Mouse (Mus musculus) kidney, postnatal 0 days (tissue): ENCODE measurements at regions not wholly inside any gene's neighbourhood (a gene's known extent, or its start where the extent isn't known, plus 50 kb on each side); places are given as distances from the start of the nearest gene placed in this dataset.

Experiments
- ATAC-seq: fragments of 200-750 bp; cut with Nextera tagmentation; replicated peaks from 2 replicates; pipeline ENCODE4 v1.8.0; 2017; ENCODE audit warnings: low read depth, moderate number of reproducible peaks, moderate TSS enrichment, moderate library complexity; ENCODE audit not compliant: low FRiP score
- DNase-seq: peaks from one replicate; pipeline ENCODE4 v3.0.0-alpha.2; 2016; ENCODE audit warnings: low spot score
- H3K27ac ChIP-seq: fragments of 300-500 bp; sonication (generic); 2 replicates; pipeline ENCODE4 v1.5.1; 2014; ENCODE audit warnings: mild to moderate bottlenecking
- H3K27me3 ChIP-seq: fragments of 300-500 bp; sonication (generic); 2 replicates; pipeline ENCODE4 v1.6.1; 2014; ENCODE audit warnings: low read length, mixed read lengths; ENCODE audit not compliant: insufficient read depth
- H3K36me3 ChIP-seq: fragments of 300-500 bp; sonication (generic); 2 replicates; pipeline ENCODE4 v1.6.1; 2014; ENCODE audit warnings: low read length, mixed read lengths; ENCODE audit not compliant: insufficient read depth
- H3K4me1 ChIP-seq: fragments of 300-500 bp; sonication (generic); replicated peaks from 2 replicates; pipeline ENCODE4 v1.6.1; 2014; ENCODE audit warnings: antibody characterized with exemption, low read length, mixed read lengths; ENCODE audit not compliant: insufficient read depth
- H3K4me2 ChIP-seq: fragments of 300-500 bp; sonication (generic); 2 replicates; pipeline ENCODE4 v1.6.1; 2014; ENCODE audit warnings: mild to moderate bottlenecking, low read length, moderate library complexity, mixed read lengths
- H3K4me3 ChIP-seq: fragments of 300-500 bp; sonication (generic); replicated peaks from 2 replicates; pipeline ENCODE4 v1.5.1; 2014; ENCODE audit warnings: low read depth, low read length
- H3K9ac ChIP-seq: fragments of 300-500 bp; sonication (generic); 2 replicates; pipeline ENCODE4 v1.6.1; 2014; ENCODE audit warnings: low read depth, low read length
- H3K9me3 ChIP-seq: fragments of 300-500 bp; sonication (generic); replicated peaks from 2 replicates; pipeline ENCODE4 v1.6.1; 2016; ENCODE audit warnings: low read length, inconsistent platforms, mixed read lengths
- CTCF ChIP-seq: IDR thresholded peaks from 2 replicates; pipeline ENCODE4 v1.5.1; 2016; ENCODE audit warnings: antibody characterized with exemption, low read depth, mild to moderate bottlenecking, moderate library complexity
- WGBS: fragments of 180-500 bp; shearing (Covaris S2); extraction: QIAGEN DNeasy Blood & Tissue Kit; methylation state at CpG from one replicate; pipeline ENCODE4 v1.1.7; 2014; 5-methylcytosine and 5-hydroxymethylcytosine counted together

DNA sequence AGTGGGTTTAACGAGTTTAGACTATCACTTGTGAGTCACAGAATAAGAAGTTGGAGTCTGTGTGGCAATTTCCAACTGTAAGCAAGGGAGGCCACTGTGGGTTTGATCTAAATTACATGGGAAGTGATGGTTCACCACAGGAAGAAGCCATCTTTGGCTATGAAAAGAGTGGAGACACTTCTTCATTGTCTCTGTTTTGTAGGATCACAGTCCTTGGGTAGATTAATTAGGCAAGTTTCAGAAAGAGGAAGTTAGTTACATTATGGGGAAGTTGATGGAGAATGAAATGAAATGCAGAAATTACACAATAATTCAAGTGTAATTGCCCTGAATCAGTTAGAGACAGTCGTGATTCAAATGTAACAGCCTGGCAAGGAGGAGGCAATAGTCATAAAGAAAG, 160.3 kb upstream of the Tbc1d2b start:
- DNase-seq (no peak), ATAC-seq (no peak)
- Histone ChIP-seq H3K4me3 (no peak overlapping the region), H3K36me3 (no peaks in the 10 kb centered on the region), H3K27me3 (no peaks in the 10 kb centered on the region), H3K4me2 (no peak overlapping the region), H3K4me1 (no peaks in the 10 kb centered on the region), H3K27ac (no peak overlapping the region), H3K9me3 (no peaks in the 10 kb centered on the region), H3K9ac (no peak overlapping the region)
- WGBS, result 72% methylated on average over 2 of the region's 2 CpGs
- TF ChIP-seq CTCF, result no peak

DNA sequence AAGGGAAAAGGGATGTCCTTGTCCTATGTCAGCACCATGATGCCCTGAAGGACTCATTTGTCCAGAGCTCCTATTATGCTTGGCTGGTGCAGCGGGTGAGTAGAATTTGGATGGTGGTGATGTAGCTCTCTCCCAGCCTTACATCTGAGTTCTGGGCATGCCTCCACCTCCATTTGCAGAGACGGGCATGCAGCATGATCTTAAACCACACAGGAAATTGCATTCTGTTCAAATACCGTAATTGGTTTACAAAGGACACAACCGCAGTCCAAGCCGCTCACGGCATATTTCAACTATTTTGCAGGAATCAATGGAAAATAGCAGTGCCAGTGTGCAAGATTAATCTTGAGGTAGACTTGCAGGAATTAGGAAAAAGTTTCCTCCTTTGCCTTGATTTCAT, 151.1 kb upstream of the Tbc1d2b start:
- no peak for DNase-seq
- no peak overlapping the region for H3K4me3 ChIP-seq
- no peak overlapping the region for H3K9ac ChIP-seq
- 91% methylated on average over 6 of the region's 6 CpGs for WGBS
- H3K27ac ChIP-seq, result no peak overlapping the region
- no peaks in the 10 kb centered on the region for H3K9me3 ChIP-seq
- H3K36me3 ChIP-seq, result no peaks in the 10 kb centered on the region
- no peak for ATAC-seq
- no peaks in the 10 kb centered on the region for H3K27me3 ChIP-seq
- TF ChIP-seq CTCF, result no peak
- no peak overlapping the region for H3K4me2 ChIP-seq
- H3K4me1 ChIP-seq, result no peaks in the 10 kb centered on the region

DNA sequence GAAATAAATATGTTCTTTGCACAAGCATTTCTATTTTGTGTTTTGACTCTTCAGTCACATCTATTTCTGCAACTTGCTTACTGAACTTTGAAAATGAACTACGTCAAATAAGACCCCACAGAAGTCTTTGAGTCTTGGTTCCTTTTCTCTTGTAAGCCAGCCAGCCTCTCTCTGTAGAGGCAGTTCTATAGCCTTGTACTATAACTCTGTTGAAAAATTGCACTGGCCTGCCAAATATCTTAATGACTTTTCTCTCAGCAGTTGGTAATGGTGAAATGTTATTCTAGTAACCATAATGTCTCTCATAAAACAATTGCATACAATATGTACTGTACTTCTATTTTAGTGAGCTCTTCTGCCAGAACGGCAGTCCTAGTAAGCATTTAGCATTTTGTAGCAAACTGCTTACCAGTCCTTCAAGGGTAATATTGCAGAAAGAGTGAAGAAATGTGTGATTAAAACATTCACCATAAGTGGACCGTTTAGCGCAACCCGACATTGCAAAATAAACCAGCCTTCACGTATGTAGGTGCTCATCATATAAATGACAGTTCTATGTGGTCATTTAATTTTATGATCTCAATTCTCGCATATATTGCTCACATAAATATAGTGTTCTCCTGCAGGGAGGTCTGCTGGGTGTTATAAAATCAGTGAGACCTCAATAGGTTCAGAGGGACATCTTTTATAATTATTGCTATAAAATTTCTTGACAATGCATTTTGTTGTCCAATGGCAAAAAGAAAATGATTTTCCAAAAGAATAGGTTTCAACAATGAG, 149.3 kb upstream of the Tbc1d2b start:
- no peak overlapping the region for H3K27ac ChIP-seq
- H3K4me1 ChIP-seq, result no peaks in the 10 kb centered on the region
- no peak for DNase-seq
- ATAC-seq, result no peak
- no peak overlapping the region for H3K4me2 ChIP-seq
- H3K9me3 ChIP-seq, result no peaks in the 10 kb centered on the region
- H3K9ac ChIP-seq, result no peak overlapping the region
- H3K4me3 ChIP-seq, result no peak overlapping the region
- TF ChIP-seq CTCF, result no peak
- H3K36me3 ChIP-seq, result no peaks in the 10 kb centered on the region
- 77% methylated on average over 7 of the region's 7 CpGs for WGBS
- H3K27me3 ChIP-seq, result no peaks in the 10 kb centered on the region

DNA sequence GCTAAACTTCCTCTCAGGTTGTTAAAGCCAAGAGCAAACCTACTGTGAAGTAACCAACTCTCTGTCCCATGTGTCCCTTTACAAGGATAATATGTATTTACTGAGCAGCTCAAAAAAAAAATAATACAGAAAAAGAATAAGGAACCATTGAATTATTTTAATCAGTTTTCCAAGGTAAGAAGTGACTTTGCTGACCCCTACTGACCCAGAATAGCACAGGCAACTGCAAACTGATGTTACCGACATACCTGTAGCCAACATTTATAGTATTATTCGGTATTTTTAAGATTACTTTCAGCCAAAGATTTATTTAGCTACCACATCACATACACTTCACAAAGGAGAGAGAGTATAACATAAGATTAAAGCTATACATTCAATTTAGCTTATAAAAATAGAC, 138.2 kb upstream of the Tbc1d2b start:
- TF ChIP-seq CTCF, result peak; percentile 50
- Histone ChIP-seq H3K4me3 (no peak overlapping the region), H3K36me3 (no peaks in the 10 kb centered on the region), H3K9me3 (no peaks in the 10 kb centered on the region), H3K27ac (no peak overlapping the region), H3K27me3 (no peaks in the 10 kb centered on the region), H3K9ac (no peak overlapping the region), H3K4me1 (no peaks in the 10 kb centered on the region), H3K4me2 (no peak overlapping the region)
- 50% methylated on average over 2 of the region's 2 CpGs for WGBS
- no peak for ATAC-seq
- no peak for DNase-seq

DNA sequence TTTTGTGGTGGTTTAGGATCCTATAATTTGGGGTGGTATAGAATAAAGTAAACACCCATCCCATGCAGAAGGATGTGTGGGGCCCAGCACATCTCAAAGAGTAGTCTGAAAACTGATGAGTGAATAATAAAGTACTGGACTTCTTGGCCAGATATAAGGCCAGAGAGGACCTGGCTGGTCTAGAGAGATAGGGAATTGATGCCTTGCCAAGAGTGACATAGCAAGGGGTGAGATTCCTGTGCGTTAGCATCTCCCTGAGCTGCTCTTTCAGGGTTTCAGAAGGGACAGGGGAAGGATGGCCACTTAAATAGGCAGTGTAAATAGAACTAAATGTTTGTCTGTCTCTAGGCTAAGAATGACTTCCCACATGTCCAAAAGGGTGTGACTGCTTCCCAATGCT, 137.0 kb upstream of the Tbc1d2b start:
- Histone ChIP-seq H3K4me1 (no peaks in the 10 kb centered on the region), H3K9ac (no peak overlapping the region), H3K27ac (no peak overlapping the region), H3K27me3 (no peaks in the 10 kb centered on the region), H3K4me2 (no peak overlapping the region), H3K4me3 (no peak overlapping the region), H3K9me3 (no peaks in the 10 kb centered on the region), H3K36me3 (no peaks in the 10 kb centered on the region)
- WGBS, result 75% methylated on average over 1 of the region's 1 CpGs
- DNase-seq (no peak), ATAC-seq (no peak)
- no peak for TF ChIP-seq CTCF

DNA sequence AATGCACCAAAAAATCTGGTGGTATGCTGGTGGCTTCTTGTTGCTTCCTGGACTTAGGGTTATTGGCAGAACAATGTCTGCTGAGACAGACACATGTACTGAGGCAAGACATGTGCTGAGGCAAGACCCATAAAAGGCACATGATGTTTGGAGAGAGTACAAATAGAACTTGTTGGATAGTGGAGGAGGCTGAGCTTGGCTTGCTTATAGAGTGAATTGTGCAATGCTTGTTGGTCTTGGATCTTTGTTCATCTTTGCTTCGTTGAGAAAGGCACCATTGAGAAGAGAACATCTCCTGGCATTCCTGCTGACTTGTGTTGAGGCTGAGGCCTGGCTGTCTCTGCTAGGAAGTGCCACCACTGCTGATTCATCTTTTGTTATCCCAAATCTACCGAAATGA, 117.8 kb upstream of the Tbc1d2b start:
- Histone ChIP-seq H3K9me3 (no peaks in the 10 kb centered on the region), H3K36me3 (no peaks in the 10 kb centered on the region), H3K4me1 (no peaks in the 10 kb centered on the region), H3K4me2 (no peak overlapping the region), H3K27ac (no peak overlapping the region), H3K9ac (no peak overlapping the region), H3K4me3 (no peak overlapping the region), H3K27me3 (no peaks in the 10 kb centered on the region)
- ATAC-seq, result no peak
- no peak for DNase-seq
- no peak for TF ChIP-seq CTCF
- 65% methylated on average over 2 of the region's 2 CpGs for WGBS

DNA sequence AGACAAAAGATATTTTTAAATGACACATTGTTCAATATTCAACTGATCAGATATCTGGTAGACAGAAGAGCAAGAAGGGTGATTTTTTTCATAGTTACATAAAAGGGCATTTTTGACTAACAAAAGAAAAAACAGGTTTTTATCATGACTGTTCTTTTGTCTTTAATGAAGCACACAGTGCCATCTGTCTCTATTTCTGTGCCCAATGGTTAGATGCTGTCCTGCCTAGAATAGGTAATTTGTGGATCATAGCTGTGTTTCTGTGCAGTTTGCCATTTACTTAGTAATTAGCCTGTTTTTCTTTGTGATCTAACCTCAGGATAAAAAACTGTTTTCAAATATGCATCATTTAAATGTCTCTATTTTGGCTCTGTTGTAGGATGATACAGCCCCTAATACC, 114.4 kb upstream of the Tbc1d2b start:
- H3K4me2 ChIP-seq, result no peak overlapping the region
- no peak overlapping the region for H3K27ac ChIP-seq
- H3K27me3 ChIP-seq, result no peaks in the 10 kb centered on the region
- ATAC-seq (no peak), DNase-seq (no peak)
- no peaks in the 10 kb centered on the region for H3K9me3 ChIP-seq
- TF ChIP-seq CTCF, result no peak
- H3K36me3 ChIP-seq, result no peaks in the 10 kb centered on the region
- H3K4me1 ChIP-seq, result no peaks in the 10 kb centered on the region
- no peak overlapping the region for H3K4me3 ChIP-seq
- no peak overlapping the region for H3K9ac ChIP-seq
